Mouse (Mus musculus) bone marrow macrophage, adult 2 months (primary cell): ENCODE results near the gene B430218F22Rik.

Source experiments
- CTCF ChIP-seq: IDR thresholded peaks from 2 replicates; pipeline ENCODE4 v1.5.1; 2012; ENCODE audit warnings: low read depth, mild to moderate bottlenecking, low read length, moderate library complexity
- POLR2A ChIP-seq: IDR thresholded peaks from 2 replicates; pipeline ENCODE4 v1.6.1; 2012; ENCODE audit warnings: mild to moderate bottlenecking, low read depth, low read length, borderline replicate concordance

DNA sequence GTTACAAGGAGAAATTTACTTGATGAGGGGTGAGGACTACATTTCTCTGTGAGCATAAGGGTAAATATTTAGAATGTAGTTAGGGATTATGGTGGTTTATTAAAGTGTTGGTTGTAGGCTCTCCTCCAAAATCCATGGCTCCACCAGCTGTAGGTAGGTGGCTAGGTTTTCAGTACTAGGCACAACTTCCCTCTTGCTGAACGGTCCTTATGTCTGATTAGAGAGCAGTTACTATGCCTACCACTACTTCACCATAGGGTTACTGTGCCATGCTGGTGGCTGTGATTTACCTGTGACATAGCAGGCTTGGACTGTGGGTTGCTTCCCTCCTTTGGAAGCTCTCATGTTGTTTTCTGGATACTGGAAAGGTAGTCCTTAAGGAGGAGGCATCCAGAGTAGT, 34.4 kb downstream of the B430218F22Rik start:
- no peak for TF ChIP-seq CTCF
- TF ChIP-seq POLR2A: no peak
